Mouse (Mus musculus) embryonic facial prominence, embryonic 14.5 days (tissue): ENCODE results near the gene Calhm3. TPM values are rescaled to one million over a fixed set of nuclear protein-coding genes. Genes with fewer than 3 reads are reported as not detected.

ENCODE experiments used
- ATAC-seq: fragments of 200-750 bp; cut with Nextera tagmentation; 2 replicates; pipeline ENCODE4 v1.8.0; 2017; ENCODE audit warnings: low read depth, moderate number of reproducible peaks, moderate TSS enrichment
- DNase-seq: peaks from one replicate; pipeline ENCODE4 v3.0.0-alpha.2; 2015; ENCODE audit warnings: low spot score
- H3K27ac ChIP-seq: fragments of 300-500 bp; sonication (generic); replicated peaks from 2 replicates; pipeline ENCODE4 v1.5.1; 2014; ENCODE audit warnings: low read depth, mild to moderate bottlenecking, low read length, moderate library complexity
- H3K27me3 ChIP-seq: fragments of 300-500 bp; sonication (generic); replicated peaks from 2 replicates; pipeline ENCODE4 v1.6.1; 2014; ENCODE audit warnings: low read length; ENCODE audit not compliant: control insufficient read depth, insufficient read depth
- H3K36me3 ChIP-seq: fragments of 300-500 bp; sonication (generic); 2 replicates; pipeline ENCODE4 v1.6.1; 2014; ENCODE audit warnings: low read length, mixed read lengths; ENCODE audit not compliant: control insufficient read depth, insufficient read depth
- H3K4me1 ChIP-seq: fragments of 300-500 bp; sonication (generic); 2 replicates; pipeline ENCODE4 v1.6.1; 2014; ENCODE audit warnings: antibody characterized with exemption, low read length; ENCODE audit not compliant: control insufficient read depth, insufficient read depth
- H3K4me2 ChIP-seq: fragments of 300-500 bp; sonication (generic); 2 replicates; pipeline ENCODE4 v1.6.1; 2014; ENCODE audit warnings: low read depth, mild to moderate bottlenecking, low read length, moderate library complexity, mixed read lengths
- H3K4me3 ChIP-seq: fragments of 300-500 bp; sonication (generic); 2 replicates; pipeline ENCODE4 v1.5.1; 2014; ENCODE audit warnings: low read depth, mild to moderate bottlenecking, low read length
- H3K9ac ChIP-seq: fragments of 300-500 bp; sonication (generic); 2 replicates; pipeline ENCODE4 v1.6.1; 2014; ENCODE audit warnings: low read depth, mild to moderate bottlenecking, low read length, moderate library complexity, mixed read lengths
- H3K9me3 ChIP-seq: fragments of 300-500 bp; sonication (generic); 2 replicates; pipeline ENCODE4 v1.6.1; 2016; ENCODE audit warnings: low read length; ENCODE audit not compliant: control insufficient read depth
- WGBS: fragments of 180-500 bp; shearing (Covaris S2); extraction: QIAGEN DNeasy Blood & Tissue Kit; methylation state at CpG from one replicate; pipeline ENCODE4 v1.1.7; 2014; 5-methylcytosine and 5-hydroxymethylcytosine counted together
- polyA plus RNA-seq: library from polyadenylated mRNA; unstranded; fragments of >200 nt; fragmentation: Nextera tagmentation; extraction: Ambion mirVana; gene quantifications from 2 replicates; pipeline ENCODE4 v1.2.1, GENCODE M21; 2014

The Calhm3 gene
- polyA plus RNA-seq, 1 experiment from 2014 or later: not detected

DNA sequence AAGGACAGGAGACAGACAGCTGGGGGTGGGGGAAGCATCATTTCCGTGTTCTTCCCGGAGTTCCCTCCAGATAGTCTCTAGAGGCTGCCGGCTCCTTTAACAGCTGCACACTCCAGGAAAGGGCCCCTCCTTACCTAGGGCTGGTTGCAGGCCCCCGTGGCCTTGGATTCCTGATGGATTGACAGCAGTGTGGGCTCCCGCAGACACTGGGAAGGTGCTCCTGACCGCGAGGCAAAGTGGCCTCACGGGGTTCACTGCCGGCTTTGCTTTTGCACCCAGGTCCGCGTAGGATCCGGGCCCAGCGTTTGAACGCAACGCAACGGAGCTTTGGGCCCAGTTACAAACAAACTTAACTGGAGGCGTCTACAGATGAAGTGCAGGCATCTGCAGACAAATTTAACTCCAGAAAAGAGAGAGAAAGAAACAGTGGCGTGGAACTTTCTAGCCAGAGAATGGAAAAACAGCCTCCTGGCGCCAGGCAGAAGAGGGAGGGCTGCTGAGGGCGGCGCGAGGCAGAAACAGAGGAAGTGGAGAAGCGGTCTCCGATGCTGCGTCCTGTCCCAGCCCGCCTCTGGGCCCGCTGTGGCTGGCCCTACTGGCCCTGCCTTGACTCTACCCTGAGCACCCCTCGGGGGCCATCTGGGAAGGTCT is 19.7 kb downstream of the Calhm3 start, which contains the start of gene Calhm2:
Calhm2 (minus strand) TSS at position 524 of the 651 bp plus-strand sequence.
- Histone ChIP-seq H3K27me3 (no peaks in the 10 kb centered on the region), H3K27ac (peak within 1 kb of the TSS; percentile 90), H3K4me1 (peaks cover 15% of the 10 kb centered on the region; the same call in 1 of the 2 replicates), H3K4me3 (peak within 1 kb of the TSS; percentile 42), H3K9ac (peak within 1 kb of the TSS; percentile 69), H3K9me3 (no peaks in the 10 kb centered on the region), H3K4me2 (peak within 1 kb of the TSS; percentile 68), H3K36me3 (peaks cover 18% of the 10 kb centered on the region)
- 2% methylated on average over 25 of the region's 28 CpGs for WGBS
- DNase-seq: peak; percentile 64
- ATAC-seq: peak; percentile 72

DNA sequence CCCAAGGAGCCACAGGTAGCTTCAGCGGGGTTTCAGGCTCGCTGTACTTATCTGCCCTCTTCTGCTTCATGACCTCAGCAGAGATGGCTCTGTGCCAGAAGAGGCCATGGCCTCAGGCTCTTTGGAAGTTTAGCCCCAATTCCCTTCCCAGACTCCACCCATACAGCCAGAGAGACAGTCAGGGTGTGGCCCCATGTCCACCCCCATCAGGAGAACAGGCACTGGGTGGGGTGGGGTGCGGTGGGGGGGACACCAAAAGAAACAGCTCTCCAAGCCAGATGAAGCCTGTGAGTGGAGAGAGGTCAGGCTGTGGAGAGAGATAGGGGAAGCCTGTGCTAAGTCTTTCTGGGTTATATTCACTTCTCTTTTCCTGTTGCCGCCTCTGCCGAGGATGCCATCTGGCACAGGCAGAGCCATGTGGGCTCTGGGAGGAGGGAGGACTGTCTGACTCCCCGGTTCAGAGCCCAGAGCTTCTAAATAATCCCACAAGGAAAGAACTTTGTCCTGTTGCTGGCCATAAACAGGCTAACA is 20.4 kb downstream of the Calhm3 start:
- peaks cover 26% of the 10 kb centered on the region for H3K36me3 ChIP-seq
- peak; percentile 47; the same call in 1 of the 2 replicates for ATAC-seq
- peak overlapping the region; percentile 90 for H3K27ac ChIP-seq
- H3K27me3 ChIP-seq: no peaks in the 10 kb centered on the region
- peak overlapping the region; percentile 42 for H3K4me3 ChIP-seq
- peak; percentile 39 for DNase-seq
- H3K4me1 ChIP-seq: peaks cover 15% of the 10 kb centered on the region; the same call in 1 of the 2 replicates
- no peaks in the 10 kb centered on the region for H3K9me3 ChIP-seq
- WGBS: 18% methylated on average over 6 of the region's 6 CpGs
- H3K4me2 ChIP-seq: peak overlapping the region; percentile 68
- peak overlapping the region; percentile 69 for H3K9ac ChIP-seq

DNA sequence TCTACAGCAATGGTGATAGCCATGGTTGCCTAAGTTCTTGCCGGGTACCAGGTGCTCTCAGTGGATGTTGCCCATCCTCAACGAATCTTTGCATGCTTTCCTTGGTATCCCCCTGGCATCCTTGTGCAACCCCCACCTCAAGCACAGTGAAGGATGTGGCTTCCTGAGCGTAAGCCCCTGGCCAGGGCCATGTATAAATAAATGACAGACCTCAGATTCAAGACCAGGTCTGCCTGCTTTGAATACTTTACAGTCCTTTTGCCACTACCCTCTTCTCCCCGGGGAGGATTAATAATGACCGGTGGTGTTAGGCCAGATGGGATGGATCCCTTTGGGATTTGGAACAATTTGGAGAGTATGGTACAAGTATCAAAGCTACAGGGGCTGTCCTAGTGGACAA is 21.4 kb downstream of the Calhm3 start:
- H3K9ac ChIP-seq: no peak overlapping the region; the same call in 1 of the 2 replicates
- DNase-seq: no peak
- H3K36me3 ChIP-seq: peaks cover 34% of the 10 kb centered on the region
- H3K4me1 ChIP-seq: peaks cover 15% of the 10 kb centered on the region; the same call in 1 of the 2 replicates
- ATAC-seq: no peak
- 0 out of 2 replicates have a peak overlapping the region, but pooled peaks have one; percentile 68 for H3K4me2 ChIP-seq
- H3K27me3 ChIP-seq: no peaks in the 10 kb centered on the region
- 79% methylated on average over 5 of the region's 5 CpGs for WGBS
- H3K9me3 ChIP-seq: no peaks in the 10 kb centered on the region
- no peak overlapping the region for H3K4me3 ChIP-seq
- no peak overlapping the region for H3K27ac ChIP-seq

DNA sequence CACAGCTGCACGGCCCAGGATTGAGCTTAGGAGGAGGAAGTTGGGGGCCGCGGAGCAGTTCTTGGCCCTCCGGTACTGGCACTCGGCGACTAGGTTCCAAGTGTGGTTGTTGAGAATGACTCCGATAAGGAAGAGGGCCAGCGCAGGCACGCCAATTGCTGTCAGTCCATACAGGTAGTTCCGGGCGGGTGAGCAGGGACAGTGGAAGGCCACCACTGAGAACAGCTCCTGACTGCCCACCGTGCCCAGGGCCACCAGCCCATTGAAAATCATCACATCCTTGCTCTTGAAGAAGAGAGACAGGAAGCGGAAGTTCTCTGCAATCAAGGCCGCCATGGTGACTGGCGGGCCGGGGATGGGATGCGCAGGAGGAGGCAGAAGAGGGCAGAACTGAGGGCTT is 22.0 kb downstream of the Calhm3 start:
- H3K9me3 ChIP-seq: no peaks in the 10 kb centered on the region
- no peak overlapping the region for H3K9ac ChIP-seq
- peaks cover 15% of the 10 kb centered on the region; the same call in 1 of the 2 replicates for H3K4me1 ChIP-seq
- ATAC-seq (no peak), DNase-seq (no peak)
- peaks cover 40% of the 10 kb centered on the region for H3K36me3 ChIP-seq
- H3K27ac ChIP-seq: no peak overlapping the region
- no peaks in the 10 kb centered on the region for H3K27me3 ChIP-seq
- H3K4me2 ChIP-seq: no peak overlapping the region
- WGBS: 96% methylated on average over 17 of the region's 17 CpGs
- no peak overlapping the region for H3K4me3 ChIP-seq

DNA sequence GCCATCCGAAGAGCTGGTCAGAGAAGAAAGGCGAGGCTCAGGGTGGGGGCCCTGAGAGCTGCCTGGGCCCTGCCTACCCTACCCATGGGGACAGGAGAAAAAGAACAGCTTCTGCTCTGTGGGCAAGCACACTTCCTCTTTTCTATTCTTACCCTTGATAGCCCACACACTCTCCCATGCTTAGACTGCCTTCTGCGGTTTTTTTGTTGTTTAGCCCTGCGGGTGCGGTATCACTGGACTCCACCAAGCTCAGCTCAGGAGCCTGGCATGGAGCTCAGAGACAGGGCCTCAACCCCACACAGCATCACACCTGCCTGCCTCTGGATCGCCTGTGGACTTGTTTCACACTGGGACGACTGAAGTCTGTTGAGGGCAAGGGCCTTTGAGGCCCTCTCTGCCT is 24.4 kb downstream of the Calhm3 start:
- WGBS: 92% methylated on average over 7 of the region's 7 CpGs
- Histone ChIP-seq H3K9ac (no peak overlapping the region), H3K27ac (no peak overlapping the region), H3K9me3 (no peaks in the 10 kb centered on the region), H3K36me3 (peaks cover 63% of the 10 kb centered on the region), H3K4me1 (peaks cover 10% of the 10 kb centered on the region; the same call in 1 of the 2 replicates), H3K4me3 (no peak overlapping the region), H3K4me2 (no peak overlapping the region), H3K27me3 (no peaks in the 10 kb centered on the region)
- DNase-seq: no peak
- ATAC-seq: no peak

DNA sequence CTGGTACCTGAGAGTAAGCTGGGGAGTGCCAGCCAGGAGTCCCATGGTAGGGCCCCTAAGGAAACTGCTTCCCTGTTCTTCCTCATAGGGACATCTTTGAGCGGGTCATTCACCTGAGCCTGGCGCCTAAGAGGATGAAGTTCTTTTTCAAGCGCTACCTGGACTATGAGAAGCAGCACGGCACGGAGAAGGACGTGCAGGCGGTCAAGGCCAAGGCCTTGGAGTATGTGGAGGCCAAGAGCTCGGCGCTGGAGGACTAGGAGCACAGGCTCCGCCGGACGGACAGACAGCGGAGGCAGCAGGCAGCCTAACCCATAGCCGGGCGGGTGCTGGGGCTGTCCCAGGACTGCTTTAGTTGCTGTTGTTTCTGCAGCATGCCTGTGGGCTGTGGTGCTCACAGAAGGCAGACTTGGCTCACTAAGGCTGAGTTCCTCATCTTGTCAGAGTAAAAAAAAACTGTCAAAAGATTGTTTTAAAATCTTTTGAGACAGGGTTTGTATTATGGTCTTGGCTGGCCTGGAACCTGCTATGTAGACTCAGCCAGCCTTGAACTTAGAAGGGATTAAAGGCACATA is 26.9 kb downstream of the Calhm3 start:
- ATAC-seq (no peak), DNase-seq (no peak)
- Histone ChIP-seq H3K4me2 (no peak overlapping the region), H3K9me3 (no peaks in the 10 kb centered on the region), H3K4me3 (no peak overlapping the region), H3K27ac (no peak overlapping the region), H3K4me1 (no peaks in the 10 kb centered on the region), H3K9ac (no peak overlapping the region), H3K36me3 (peaks cover 83% of the 10 kb centered on the region), H3K27me3 (no peaks in the 10 kb centered on the region)
- 95% methylated on average over 15 of the region's 15 CpGs for WGBS

DNA sequence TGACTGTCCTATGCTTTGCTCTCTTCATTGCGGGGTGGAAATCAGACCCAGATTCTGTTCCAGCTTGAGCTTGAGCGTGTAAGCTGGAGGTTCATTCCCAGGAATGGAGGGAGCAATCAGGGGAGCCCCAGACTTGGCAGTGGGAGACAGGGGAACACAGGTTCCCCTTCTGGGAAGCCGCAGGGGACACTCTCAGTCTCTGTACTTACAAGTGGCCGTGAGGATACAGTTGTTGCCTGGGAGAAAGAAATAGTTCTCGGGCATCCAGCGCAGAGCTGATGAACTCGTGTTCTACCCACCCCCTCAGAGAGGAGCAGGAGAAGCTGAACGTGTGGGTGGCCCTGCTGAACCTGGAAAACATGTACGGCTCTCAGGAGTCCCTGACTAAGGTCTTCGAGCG is 28.7 kb downstream of the Calhm3 start:
- Histone ChIP-seq H3K9me3 (no peaks in the 10 kb centered on the region), H3K4me1 (no peaks in the 10 kb centered on the region), H3K9ac (no peak overlapping the region), H3K27me3 (no peaks in the 10 kb centered on the region), H3K36me3 (peaks cover 84% of the 10 kb centered on the region), H3K4me3 (no peak overlapping the region), H3K4me2 (no peak overlapping the region), H3K27ac (no peak overlapping the region)
- WGBS: 93% methylated on average over 11 of the region's 11 CpGs
- no peak for DNase-seq
- ATAC-seq: no peak

DNA sequence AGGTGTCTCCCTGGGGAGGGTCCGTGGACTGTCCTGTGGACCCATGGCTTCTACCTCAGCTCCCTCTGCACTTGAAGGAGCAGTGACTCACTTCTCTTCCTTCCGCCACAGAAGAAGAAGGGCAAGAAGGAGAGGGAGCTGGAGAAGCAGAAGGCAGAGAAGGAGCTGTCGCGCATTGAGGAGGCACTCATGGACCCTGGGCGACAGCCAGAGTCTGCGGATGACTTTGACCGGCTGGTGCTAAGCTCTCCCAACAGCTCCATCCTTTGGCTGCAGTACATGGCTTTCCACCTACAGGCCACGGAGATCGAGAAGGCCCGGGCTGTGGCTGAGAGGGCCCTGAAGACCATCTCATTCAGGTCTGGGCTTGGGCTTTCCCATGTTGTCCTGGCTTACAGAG is 29.4 kb downstream of the Calhm3 start:
- Histone ChIP-seq H3K27me3 (no peaks in the 10 kb centered on the region), H3K27ac (no peak overlapping the region), H3K9me3 (no peaks in the 10 kb centered on the region), H3K4me1 (no peaks in the 10 kb centered on the region), H3K4me2 (no peak overlapping the region), H3K9ac (no peak overlapping the region), H3K4me3 (no peak overlapping the region), H3K36me3 (peaks cover 82% of the 10 kb centered on the region)
- WGBS: 96% methylated on average over 8 of the region's 10 CpGs
- ATAC-seq (no peak), DNase-seq (no peak)
